Mouse (Mus musculus): ENCODE measurements around the gene Naa30. TPM values are rescaled to one million over a fixed set of nuclear protein-coding genes. Genes with fewer than 3 reads are reported as not detected.
"Not testable (repeated sequence)": the region's sequence is repeated elsewhere in the genome, so short reads cannot be mapped to it uniquely, and the experiment has no call there.

Naa30 gene
- total RNA-seq, 2 experiments from 2014 or later = 36.3 to 42.4 TPM

DNA sequence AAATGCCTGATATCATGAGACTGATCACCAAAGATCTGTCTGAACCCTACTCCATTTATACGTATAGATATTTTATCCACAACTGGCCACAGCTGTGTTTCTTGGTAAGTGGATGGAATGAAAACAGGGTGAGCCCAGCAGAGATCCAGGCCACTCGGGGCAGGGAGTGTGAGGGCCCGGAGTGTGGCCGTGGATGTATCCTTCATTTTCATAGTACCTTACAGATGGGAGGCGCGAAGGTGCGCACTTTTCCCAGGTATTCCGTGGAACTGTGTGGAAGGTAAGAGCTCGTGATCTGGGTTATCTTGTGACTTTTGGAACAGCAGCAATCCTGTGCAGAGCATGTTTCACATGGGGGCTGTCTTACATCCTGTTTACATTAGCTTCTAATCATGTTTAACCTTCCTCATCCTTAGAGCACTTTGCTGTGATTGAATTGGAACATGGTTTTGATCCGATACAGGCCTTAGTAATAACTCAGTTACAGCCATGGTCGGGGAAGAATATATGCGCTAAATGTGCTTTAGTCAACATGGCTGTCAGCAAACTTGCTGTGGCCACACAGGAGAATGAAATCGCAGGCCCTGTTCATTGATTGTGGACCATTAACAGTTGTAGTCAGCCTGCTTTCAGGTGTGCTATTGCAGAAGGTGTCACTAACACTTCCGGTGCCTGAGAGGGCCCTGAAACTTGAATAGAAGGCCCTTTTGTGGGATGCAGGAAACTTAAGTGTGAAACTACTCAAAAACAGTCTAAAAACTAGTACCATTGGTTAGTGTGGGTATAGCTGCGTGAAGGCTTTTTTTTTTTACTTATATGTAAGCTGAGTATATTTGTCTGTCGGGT is 1.5 kb downstream of the Naa30 start:
- Histone ChIP-seq H3K4me3 (peak overlapping the region; percentile 92), H3K27ac (peak overlapping the region; percentile 3; the same call in 1 of the 2 replicates)
- no peak for DNase-seq (ENCODE audit: extremely low spot score in 1 of 2, low spot score in 2 of 2)
- no peak for TF ChIP-seq CTCF (IDR thresholded peaks at IDR 0.05)
- intact Hi-C loops (cut with DNase I) = loop anchor here (2.0 to 10.0 kb wide), 2 partner anchors 107 to 1891 kb away; partner anchors contain the start of genes Ap5m1 and Exoc5

DNA sequence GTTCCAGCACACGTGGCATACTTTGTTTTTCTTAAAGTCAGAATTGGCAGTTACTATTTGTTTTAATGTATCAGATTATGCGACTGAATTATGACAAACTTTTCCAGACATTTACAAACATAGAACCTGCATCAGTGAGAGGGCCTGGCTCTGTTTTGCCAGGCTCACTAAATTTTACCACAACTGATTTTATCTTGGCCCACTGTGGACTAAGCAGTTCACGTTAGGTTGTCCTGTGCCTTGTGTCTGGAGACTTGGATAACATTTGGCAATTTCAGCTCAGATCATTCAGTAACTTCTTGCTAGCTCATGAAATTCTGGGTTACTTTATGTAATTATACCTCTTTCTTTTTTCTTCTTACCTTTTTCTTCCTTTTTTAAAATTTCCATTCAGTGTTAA is 7.7 kb downstream of the Naa30 start:
- Histone ChIP-seq H3K27ac (no peak overlapping the region), H3K4me3 (no peak overlapping the region)
- intact Hi-C loops (cut with DNase I) = loop anchor here (10.0 kb wide), 1 partner anchor 1885 kb away; no protein-coding TSS in a partner anchor
- no peak for TF ChIP-seq CTCF (IDR thresholded peaks at IDR 0.05)
- no peak for DNase-seq (ENCODE audit: extremely low spot score in 1 of 2, low spot score in 2 of 2)

DNA sequence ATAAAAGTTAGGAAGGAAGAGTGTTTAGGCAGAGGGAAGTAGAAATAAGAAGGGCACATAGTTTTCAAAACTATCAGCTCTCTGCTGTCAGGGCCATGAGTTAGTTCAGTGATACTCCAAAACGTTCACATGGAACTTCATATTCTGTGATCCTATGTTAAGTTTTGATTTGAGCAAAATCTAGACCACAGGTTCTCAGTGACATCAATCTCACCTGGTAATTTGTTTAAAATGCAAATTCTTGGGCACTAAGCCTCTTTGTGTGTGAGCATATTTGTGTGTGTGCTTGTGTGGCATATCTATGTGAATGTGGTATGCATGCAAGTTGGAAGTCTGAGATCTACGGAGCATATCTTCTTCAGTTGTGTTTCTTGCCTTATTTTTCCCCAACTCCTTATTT is 14.2 kb downstream of the Naa30 start:
- no peak for DNase-seq (ENCODE audit: extremely low spot score in 1 of 2, low spot score in 2 of 2)
- Histone ChIP-seq H3K27ac (no peak overlapping the region), H3K4me3 (no peak overlapping the region)
- no peak for TF ChIP-seq CTCF (IDR thresholded peaks at IDR 0.05)
- intact Hi-C loops (cut with DNase I) = no loop called here

DNA sequence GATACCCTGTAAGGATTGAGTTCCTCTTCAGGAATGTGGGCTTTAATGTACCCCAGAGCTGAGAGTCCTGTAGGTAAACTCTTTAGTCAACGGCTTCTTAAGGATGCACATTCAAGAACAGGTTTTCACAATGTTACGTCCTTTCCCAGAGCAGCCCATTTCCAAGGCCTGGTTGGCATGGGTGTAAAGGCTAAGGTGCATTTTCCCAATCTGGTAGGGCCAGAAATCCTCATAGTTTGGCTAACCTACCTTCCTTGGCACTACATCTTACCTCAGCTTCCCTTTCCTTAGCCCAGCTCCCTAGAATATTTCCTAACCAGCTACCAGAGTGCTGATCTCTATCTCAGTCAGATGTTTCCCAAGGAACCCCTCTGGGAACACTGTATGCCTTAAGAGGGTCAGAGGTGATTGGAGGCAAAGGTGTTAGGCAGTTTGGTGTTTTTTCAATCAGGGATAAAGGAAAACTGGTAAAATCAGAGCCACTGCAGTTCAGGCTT is 25.1 kb downstream of the Naa30 start:
- Histone ChIP-seq H3K4me3 (no peak overlapping the region), H3K27ac (no peak overlapping the region)
- TF ChIP-seq CTCF (IDR thresholded peaks at IDR 0.05) = no peak
- no peak for DNase-seq (ENCODE audit: extremely low spot score in 1 of 2, low spot score in 2 of 2)
- intact Hi-C loops (cut with DNase I) = no loop called here

DNA sequence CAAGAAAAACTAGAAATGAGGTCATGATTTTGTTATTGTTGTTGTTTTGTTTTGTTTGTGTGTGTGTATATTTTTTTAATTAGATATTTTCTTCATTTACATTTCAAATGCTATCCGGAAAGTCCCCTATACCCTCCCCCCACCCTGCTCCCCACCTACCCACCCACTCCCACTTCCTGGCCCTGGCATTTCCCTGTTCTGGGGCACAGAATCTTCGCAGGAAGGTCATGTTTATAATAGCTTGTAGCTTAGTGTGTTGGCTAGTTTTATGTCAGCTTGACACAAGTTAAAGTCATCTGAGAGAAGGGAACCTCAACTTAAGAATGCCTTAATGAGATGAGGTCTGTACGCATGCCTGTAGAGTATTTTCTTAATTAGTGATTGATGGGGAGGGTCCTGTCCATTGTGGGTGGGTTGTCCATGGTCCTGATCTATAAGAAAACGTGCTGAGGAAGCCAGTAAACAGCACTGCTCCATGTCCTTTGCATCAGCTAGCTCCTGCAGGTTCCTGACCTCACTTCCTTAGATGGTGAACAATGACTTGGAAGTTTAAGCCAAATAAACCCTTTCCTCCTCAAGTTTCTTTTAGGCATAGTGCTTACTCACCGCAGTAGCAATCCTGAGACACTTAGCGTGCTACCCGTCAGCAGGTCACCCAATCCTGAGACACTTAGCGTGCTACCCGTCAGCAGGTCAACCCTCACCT is 29.2 kb downstream of the Naa30 start:
- no peak for TF ChIP-seq CTCF (IDR thresholded peaks at IDR 0.05)
- Histone ChIP-seq H3K27ac (no peak overlapping the region), H3K4me3 (no peak overlapping the region)
- DNase-seq (ENCODE audit: extremely low spot score in 1 of 2, low spot score in 2 of 2) = no peak
- intact Hi-C loops (cut with DNase I) = no loop called here

DNA sequence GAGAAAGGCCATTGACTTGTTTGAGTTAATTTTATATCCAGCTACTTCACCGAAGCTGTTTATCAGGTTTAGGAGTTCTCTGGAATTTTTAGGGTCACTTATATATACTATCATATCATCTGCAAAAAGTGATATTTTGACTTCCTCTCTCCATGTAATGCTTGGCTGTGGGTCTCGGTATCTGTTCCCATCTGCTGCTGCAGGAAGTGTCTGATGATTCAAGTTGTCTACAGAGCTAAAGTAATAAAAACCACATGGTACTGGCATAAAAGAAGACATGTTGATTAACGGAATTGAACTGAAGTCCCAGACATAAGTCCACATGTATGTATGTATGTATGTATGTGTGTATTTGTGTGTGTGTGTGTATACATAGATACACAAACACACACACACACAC is 38.2 kb downstream of the Naa30 start:
- H3K27ac ChIP-seq; intact Hi-C loops (cut with DNase I); H3K4me3 ChIP-seq; DNase-seq (ENCODE audit: extremely low spot score in 1 of 2, low spot score in 2 of 2): not testable (repeated sequence)

DNA sequence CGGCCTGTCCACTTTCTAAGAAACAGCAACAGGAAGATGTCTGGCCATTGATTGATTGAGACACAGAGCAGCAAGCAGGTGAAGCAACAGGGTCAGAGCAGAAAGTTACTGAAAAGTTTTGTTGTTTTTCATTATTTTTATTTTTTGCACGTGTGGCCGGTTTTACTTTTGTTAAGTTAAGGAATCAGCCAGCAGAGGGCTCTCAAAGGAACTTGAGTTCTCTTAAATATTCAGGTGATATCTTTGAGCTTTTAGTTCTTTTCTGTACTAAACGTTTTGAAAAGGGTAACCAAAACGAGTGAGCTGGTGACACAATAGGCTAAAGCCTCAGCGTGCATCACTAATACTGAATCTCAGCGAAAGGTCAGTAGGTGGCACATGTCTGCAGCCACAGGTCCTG is 46.7 kb downstream of the Naa30 start:
- no peak overlapping the region for H3K27ac ChIP-seq
- intact Hi-C loops (cut with DNase I) = no loop called here
- DNase-seq (ENCODE audit: extremely low spot score in 1 of 2, low spot score in 2 of 2) = no peak
- TF ChIP-seq CTCF (IDR thresholded peaks at IDR 0.05) = peak; percentile 42
- H3K4me3 ChIP-seq = no peak overlapping the region

DNA sequence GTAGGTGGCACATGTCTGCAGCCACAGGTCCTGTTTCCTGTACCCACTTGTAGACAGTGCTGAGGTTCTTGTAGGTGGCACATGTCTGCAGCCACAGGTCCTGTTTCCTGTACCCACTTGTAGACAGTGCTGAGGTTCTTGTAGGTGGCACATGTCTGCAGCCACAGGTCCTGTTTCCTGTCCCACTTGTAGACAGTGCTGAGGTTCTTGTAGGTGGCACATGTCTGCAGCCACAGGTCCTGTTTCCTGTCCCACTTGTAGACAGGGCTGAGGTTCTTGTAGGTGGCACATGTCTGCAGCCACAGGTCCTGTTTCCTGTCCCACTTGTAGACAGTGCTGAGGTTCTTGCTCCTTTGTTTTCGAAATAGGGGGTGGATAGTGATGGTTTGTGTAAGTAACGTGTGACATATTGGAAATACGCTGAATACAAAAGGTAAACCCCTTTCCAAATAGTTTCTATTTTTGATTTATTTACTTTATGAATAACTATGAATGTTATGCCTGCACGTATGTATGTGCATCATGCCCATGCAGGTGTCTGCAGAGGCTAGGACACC is 47.5 kb downstream of the Naa30 start:
- H3K27ac ChIP-seq; intact Hi-C loops (cut with DNase I); H3K4me3 ChIP-seq; DNase-seq (ENCODE audit: extremely low spot score in 1 of 2, low spot score in 2 of 2): not testable (repeated sequence)

DNA sequence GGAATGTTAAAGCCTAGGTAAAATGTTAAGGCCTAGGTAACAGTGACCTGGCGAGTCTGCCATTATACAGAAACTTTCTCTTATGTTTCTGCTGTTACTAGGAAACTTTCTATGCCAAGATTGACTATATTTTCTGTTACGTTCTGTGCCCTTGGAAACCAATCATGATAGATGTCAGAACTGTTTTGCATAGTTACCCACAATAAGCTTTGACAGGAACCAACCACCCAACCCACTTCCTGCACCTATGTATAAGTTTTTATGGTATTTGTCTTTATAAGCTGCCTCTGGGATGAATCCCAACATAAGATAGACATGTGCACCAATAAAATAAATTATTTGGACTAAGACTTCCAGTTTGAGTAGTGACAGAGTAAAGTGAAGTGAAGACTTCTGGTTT is 49.7 kb downstream of the Naa30 start:
- intact Hi-C loops (cut with DNase I) = no loop called here
- H3K27ac ChIP-seq = no peak overlapping the region
- H3K4me3 ChIP-seq = no peak overlapping the region
- no peak for DNase-seq (ENCODE audit: extremely low spot score in 1 of 2, low spot score in 2 of 2)
- TF ChIP-seq CTCF (IDR thresholded peaks at IDR 0.05) = no peak

DNA sequence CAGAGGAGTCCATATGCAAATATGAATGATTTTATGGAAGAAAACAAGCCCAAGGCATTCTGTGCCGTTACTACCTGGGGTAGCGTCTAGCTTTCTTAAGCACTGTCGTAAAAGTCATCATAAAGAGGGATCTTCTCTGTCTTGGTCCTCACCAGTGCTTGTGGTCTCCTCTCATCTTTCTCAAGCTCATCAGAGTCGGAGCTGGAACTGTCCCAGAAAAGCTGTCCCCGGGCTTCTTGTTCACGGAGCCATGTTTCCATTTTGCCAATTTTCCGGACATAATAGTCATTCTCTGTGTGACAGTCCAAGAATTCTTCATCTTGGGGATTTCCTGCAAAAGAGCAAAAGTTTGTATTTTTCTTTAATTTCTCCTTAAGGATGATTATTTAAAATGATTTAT is 54.4 kb downstream of the Naa30 start:
- DNase-seq (ENCODE audit: extremely low spot score in 1 of 2, low spot score in 2 of 2) = no peak
- no peak overlapping the region for H3K4me3 ChIP-seq
- intact Hi-C loops (cut with DNase I) = no loop called here
- TF ChIP-seq CTCF (IDR thresholded peaks at IDR 0.05) = no peak
- H3K27ac ChIP-seq = no peak overlapping the region

DNA sequence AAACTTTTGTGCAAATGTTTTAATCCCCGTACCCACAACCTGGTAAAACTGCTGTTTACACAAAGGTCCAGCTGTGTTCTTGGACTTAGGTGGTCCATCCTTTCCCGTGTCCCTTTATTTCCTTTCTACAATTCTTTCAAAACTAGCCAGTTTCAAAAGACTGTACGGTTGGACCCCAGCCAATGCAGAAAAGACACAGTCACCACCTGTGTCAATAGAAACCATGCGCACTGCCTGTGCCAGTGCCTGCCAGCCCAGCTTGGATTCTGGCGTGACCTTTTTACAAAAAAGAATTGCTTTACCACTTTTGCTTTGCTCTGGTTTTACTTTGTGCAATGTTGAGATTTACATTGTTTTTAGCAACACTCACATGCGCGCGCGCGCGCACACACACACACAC is 55.0 kb downstream of the Naa30 start:
- Histone ChIP-seq H3K4me3 (no peak overlapping the region), H3K27ac (no peak overlapping the region)
- TF ChIP-seq CTCF (IDR thresholded peaks at IDR 0.05) = no peak
- DNase-seq (ENCODE audit: extremely low spot score in 1 of 2, low spot score in 2 of 2) = no peak
- intact Hi-C loops (cut with DNase I) = no loop called here

DNA sequence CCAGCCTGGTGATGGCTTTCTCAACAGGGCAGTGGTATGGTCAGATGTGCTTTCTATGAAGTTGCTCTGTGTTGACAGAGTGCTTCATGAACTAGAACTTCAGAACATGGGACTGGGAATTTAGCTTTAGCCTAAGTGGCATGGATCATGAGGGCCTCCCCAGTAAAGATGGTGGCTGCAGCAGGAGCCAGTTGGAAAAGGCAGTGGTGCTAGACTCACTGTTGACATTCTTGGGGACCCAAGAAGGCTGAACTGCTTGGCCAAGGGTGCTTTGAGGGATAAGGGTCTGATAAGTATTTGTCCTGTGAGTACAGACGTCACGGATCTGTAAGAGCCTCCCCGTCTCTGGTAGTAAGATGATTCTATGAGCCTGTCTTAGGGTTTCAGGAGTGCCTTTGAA is 59.8 kb downstream of the Naa30 start:
- DNase-seq (ENCODE audit: extremely low spot score in 1 of 2, low spot score in 2 of 2) = no peak
- intact Hi-C loops (cut with DNase I) = no loop called here
- no peak for TF ChIP-seq CTCF (IDR thresholded peaks at IDR 0.05)
- no peak overlapping the region for H3K27ac ChIP-seq
- no peak overlapping the region for H3K4me3 ChIP-seq

All from left cerebral cortex, adult 2 months (tissue).